Mouse (Mus musculus): ENCODE results near the gene Ankdd1a. TPM values are rescaled to one million over a fixed set of nuclear protein-coding genes. Genes with fewer than 3 reads are reported as not detected.

Gene Ankdd1a
- total and polyA plus RNA-seq, 2 experiments from 2014 or later = not detected

- H3K4me1 ChIP-seq (ENCODE audit: control insufficient read depth, insufficient read depth) = peaks cover 5% of the 10 kb centered on the region; the same call in 1 of the 2 replicates
- no peaks in the 10 kb centered on the region for H3K9me3 ChIP-seq (replicated peaks; ENCODE audit: control insufficient read depth, low read length)
- WGBS = 65% methylated on average over 8 of the region's 8 CpGs
- DNase-seq (ENCODE audit: low spot score) (no peak), ATAC-seq (ENCODE audit: insufficient read depth, low read depth) (no peak)
- TF ChIP-seq EP300 (IDR thresholded peaks at IDR 0.05; ENCODE audit: low read depth) (no peak), CTCF (IDR thresholded peaks at IDR 0.05; ENCODE audit: low read depth) (no peak)
- no peaks in the 10 kb centered on the region for H3K27me3 ChIP-seq (ENCODE audit: control insufficient read depth, insufficient read depth, low read length)
- H3K4me2 ChIP-seq (ENCODE audit: low read depth, low read length) = no peak overlapping the region
- H3K36me3 ChIP-seq (replicated peaks; ENCODE audit: control insufficient read depth, insufficient read depth, low read length) = no peaks in the 10 kb centered on the region
- H3K9ac ChIP-seq (replicated peaks; ENCODE audit: low read depth, low read length) = no peak overlapping the region
- no peak overlapping the region for H3K27ac ChIP-seq (ENCODE audit: low read depth)
- H3K4me3 ChIP-seq (ENCODE audit: low read depth, low read length) = no peak overlapping the region
Measured at GRCm38 (mm10) chr9:65529659-65530058, 9.7 kb upstream of the Ankdd1a start.

- H3K4me2 ChIP-seq (ENCODE audit: low read depth, low read length) = no peak overlapping the region
- no peaks in the 10 kb centered on the region for H3K9me3 ChIP-seq (replicated peaks; ENCODE audit: control insufficient read depth, low read length)
- ATAC-seq (ENCODE audit: insufficient read depth, low read depth) = no peak
- WGBS = 34% methylated on average over 6 of the region's 6 CpGs
- no peak overlapping the region for H3K4me3 ChIP-seq (ENCODE audit: low read depth, low read length)
- peaks cover 5% of the 10 kb centered on the region; the same call in 1 of the 2 replicates for H3K4me1 ChIP-seq (ENCODE audit: control insufficient read depth, insufficient read depth)
- DNase-seq (ENCODE audit: low spot score) = no peak
- no peaks in the 10 kb centered on the region for H3K27me3 ChIP-seq (ENCODE audit: control insufficient read depth, insufficient read depth, low read length)
- 0 out of 2 replicates have a peak overlapping the region, but pooled peaks have one; percentile 2 for H3K27ac ChIP-seq (ENCODE audit: low read depth)
- no peaks in the 10 kb centered on the region for H3K36me3 ChIP-seq (replicated peaks; ENCODE audit: control insufficient read depth, insufficient read depth, low read length)
- no peak overlapping the region for H3K9ac ChIP-seq (replicated peaks; ENCODE audit: low read depth, low read length)
- TF ChIP-seq EP300 (IDR thresholded peaks at IDR 0.05; ENCODE audit: low read depth) = no peak
- no peak for TF ChIP-seq CTCF (IDR thresholded peaks at IDR 0.05; ENCODE audit: low read depth)
Measured at GRCm38 (mm10) chr9:65528417-65529038, 8.5 kb upstream of the Ankdd1a start.

- Histone ChIP-seq H3K27ac (ENCODE audit: low read depth) (no peak overlapping the region), H3K9me3 (replicated peaks; ENCODE audit: control insufficient read depth, low read length) (no peaks in the 10 kb centered on the region), H3K4me1 (ENCODE audit: control insufficient read depth, insufficient read depth) (peaks cover 6% of the 10 kb centered on the region; the same call in 1 of the 2 replicates), H3K9ac (replicated peaks; ENCODE audit: low read depth, low read length) (no peak overlapping the region), H3K27me3 (ENCODE audit: control insufficient read depth, insufficient read depth, low read length) (0 out of 2 replicates have a peak, but pooled peaks cover 4% of the 10 kb centered on the region), H3K4me3 (ENCODE audit: low read depth, low read length) (no peak overlapping the region), H3K4me2 (ENCODE audit: low read depth, low read length) (no peak overlapping the region), H3K36me3 (replicated peaks; ENCODE audit: control insufficient read depth, insufficient read depth, low read length) (no peaks in the 10 kb centered on the region)
- ATAC-seq (ENCODE audit: insufficient read depth, low read depth) = no peak
- no peak for TF ChIP-seq EP300 (IDR thresholded peaks at IDR 0.05; ENCODE audit: low read depth)
- no peak for TF ChIP-seq CTCF (IDR thresholded peaks at IDR 0.05; ENCODE audit: low read depth)
- DNase-seq (ENCODE audit: low spot score) = no peak
- whole genome bisulfite sequencing = 77% methylated on average over 10 of the region's 10 CpGs
Measured at GRCm38 (mm10) chr9:65525445-65526195, 5.6 kb upstream of the Ankdd1a start.

- WGBS = 16% methylated on average over 14 of the region's 14 CpGs
- H3K4me2 ChIP-seq (ENCODE audit: low read depth, low read length) = no peak overlapping the region
- 0 out of 2 replicates have a peak, but pooled peaks cover 4% of the 10 kb centered on the region for H3K27me3 ChIP-seq (ENCODE audit: control insufficient read depth, insufficient read depth, low read length)
- no peak overlapping the region for H3K9ac ChIP-seq (replicated peaks; ENCODE audit: low read depth, low read length)
- H3K36me3 ChIP-seq (replicated peaks; ENCODE audit: control insufficient read depth, insufficient read depth, low read length) = no peaks in the 10 kb centered on the region
- DNase-seq (ENCODE audit: low spot score) (peak; percentile 84), ATAC-seq (ENCODE audit: insufficient read depth, low read depth) (peak; percentile 92)
- H3K4me1 ChIP-seq (ENCODE audit: control insufficient read depth, insufficient read depth) = peaks cover 13% of the 10 kb centered on the region; the same call in 1 of the 2 replicates
- H3K4me3 ChIP-seq (ENCODE audit: low read depth, low read length) = no peak overlapping the region
- no peak for TF ChIP-seq EP300 (IDR thresholded peaks at IDR 0.05; ENCODE audit: low read depth)
- peak; percentile 97 for TF ChIP-seq CTCF (IDR thresholded peaks at IDR 0.05; ENCODE audit: low read depth)
- no peaks in the 10 kb centered on the region for H3K9me3 ChIP-seq (replicated peaks; ENCODE audit: control insufficient read depth, low read length)
- no peak overlapping the region for H3K27ac ChIP-seq (ENCODE audit: low read depth)
Measured at GRCm38 (mm10) chr9:65523611-65524364, 3.8 kb upstream of the Ankdd1a start.

- 26% methylated on average over 11 of the region's 11 CpGs for WGBS
- H3K36me3 ChIP-seq (replicated peaks; ENCODE audit: control insufficient read depth, insufficient read depth, low read length) = no peaks in the 10 kb centered on the region
- H3K4me1 ChIP-seq (ENCODE audit: control insufficient read depth, insufficient read depth) = peaks cover 8% of the 10 kb centered on the region; the same call in 1 of the 2 replicates
- H3K9me3 ChIP-seq (replicated peaks; ENCODE audit: control insufficient read depth, low read length) = no peaks in the 10 kb centered on the region
- no peak overlapping the region for H3K9ac ChIP-seq (replicated peaks; ENCODE audit: low read depth, low read length)
- no peak for ATAC-seq (ENCODE audit: insufficient read depth, low read depth)
- H3K27me3 ChIP-seq (ENCODE audit: control insufficient read depth, insufficient read depth, low read length) = 0 out of 2 replicates have a peak, but pooled peaks cover 4% of the 10 kb centered on the region
- no peak for DNase-seq (ENCODE audit: low spot score)
- H3K4me2 ChIP-seq (ENCODE audit: low read depth, low read length) = peak overlapping the region; percentile 52
- H3K27ac ChIP-seq (ENCODE audit: low read depth) = no peak overlapping the region
- no peak for TF ChIP-seq CTCF (IDR thresholded peaks at IDR 0.05; ENCODE audit: low read depth)
- no peak for TF ChIP-seq EP300 (IDR thresholded peaks at IDR 0.05; ENCODE audit: low read depth)
- H3K4me3 ChIP-seq (ENCODE audit: low read depth, low read length) = peak overlapping the region; percentile 19
Measured at GRCm38 (mm10) chr9:65520505-65520876, 498 bp upstream of the Ankdd1a start.

Measured in heart, postnatal 0 days (tissue).